Mouse (Mus musculus): Measurements from ENCODE around the gene Ces2e.

DNA sequence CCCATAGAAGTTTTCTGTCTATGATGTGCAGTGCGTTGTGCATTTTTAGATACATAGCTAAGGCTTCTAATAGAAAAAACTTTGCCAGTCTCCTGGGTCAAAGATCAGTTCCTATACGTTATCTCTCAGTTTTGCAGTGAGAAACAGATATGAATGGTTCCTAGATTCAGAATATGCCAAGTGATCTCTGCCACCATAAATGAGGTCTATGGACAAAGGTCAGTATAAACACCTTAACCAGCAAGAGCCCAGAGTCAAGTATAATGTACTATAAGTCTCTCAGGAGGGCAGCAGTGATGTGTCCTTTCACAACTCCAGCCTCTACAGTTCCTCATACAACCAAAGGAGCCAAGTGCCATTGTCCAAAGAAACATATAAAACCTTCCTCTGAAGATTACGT lies 1.2 kb downstream of the Ces2e start:
- TF ChIP-seq CTCF (IDR thresholded peaks at IDR 0.05; ENCODE audit: control insufficient read depth, insufficient read depth, insufficient read length): no peak
- TF ChIP-seq MAX (IDR thresholded peaks at IDR 0.05): no peak
- TF ChIP-seq MYOG (IDR thresholded peaks at IDR 0.05; ENCODE audit: control insufficient read depth, extremely low read depth, insufficient read length): no peak
- no peak for TF ChIP-seq CEBPB (IDR thresholded peaks at IDR 0.05; ENCODE audit: low read depth)
- TF ChIP-seq MYOD1 (IDR thresholded peaks at IDR 0.05; ENCODE audit: control insufficient read depth, insufficient read length, low read depth): no peak
- TF ChIP-seq USF1 (IDR thresholded peaks at IDR 0.05; ENCODE audit: low read depth): no peak
